Mouse (Mus musculus): ENCODE results near the gene March2. TPM values are rescaled to one million over a fixed set of nuclear protein-coding genes. Genes with fewer than 3 reads are reported as not detected.

March2 gene
- total RNA-seq, 2 experiments from 2014 or later: 85.4 to 85.6 TPM

DNA sequence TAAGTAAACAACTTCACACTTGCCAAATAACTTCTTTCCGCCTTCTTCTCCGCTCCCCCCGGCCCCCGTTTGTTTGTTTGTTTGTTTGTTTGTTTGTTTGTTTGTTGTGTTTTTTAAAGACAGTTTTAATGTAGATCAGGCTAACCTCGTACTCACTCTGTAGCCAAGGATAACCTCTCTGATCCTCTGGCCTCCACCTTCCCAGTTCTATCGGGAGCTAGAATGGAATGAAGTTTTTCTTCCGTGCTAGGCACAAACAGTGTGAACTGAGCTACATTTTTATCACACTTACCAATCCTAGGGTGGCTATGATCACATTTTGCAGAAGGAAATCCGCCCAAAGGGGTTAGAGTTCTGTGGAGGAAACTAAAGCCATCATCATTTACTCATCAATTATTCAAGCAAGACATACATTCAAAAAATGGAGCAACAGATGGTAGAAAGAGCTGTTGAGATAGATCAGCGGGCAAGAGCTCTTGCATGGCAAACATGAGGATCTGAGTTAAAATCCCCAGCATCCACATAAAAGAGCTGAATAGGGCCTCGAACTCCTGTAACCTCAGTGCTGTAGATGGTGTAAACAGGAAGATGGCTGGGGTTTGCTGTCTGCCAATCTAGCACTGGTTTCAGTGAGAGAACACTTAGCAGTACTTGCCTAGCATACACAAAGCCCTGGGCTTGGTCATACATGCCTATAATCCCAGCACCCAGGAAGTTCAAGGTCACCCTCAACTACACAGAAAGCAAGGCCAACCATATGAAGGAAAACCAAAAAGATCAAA is 665 bp upstream of the March2 start:
- DNase-seq (ENCODE audit: low spot score in 2 of 2): no peak

DNA sequence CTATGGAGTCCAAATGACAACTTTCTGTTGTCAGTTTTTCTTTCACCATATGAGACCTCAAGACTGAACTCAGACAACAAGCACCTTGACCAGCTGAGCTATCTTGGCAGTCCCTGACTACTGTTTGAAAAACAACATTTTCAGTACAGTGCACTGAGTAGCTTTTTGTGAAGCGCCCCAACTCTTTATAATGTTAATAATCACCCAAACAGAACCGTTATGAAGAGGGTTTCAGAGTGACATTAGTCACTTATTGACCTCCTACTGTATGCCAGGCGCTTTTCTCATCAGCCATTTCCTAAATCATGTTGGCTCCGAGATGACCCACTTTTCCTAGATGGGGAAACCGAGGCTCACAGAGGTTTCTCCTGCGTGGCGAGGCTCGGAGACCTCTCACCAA is 488 bp downstream of the March2 start:
- DNase-seq (ENCODE audit: low spot score in 2 of 2): no peak

DNA sequence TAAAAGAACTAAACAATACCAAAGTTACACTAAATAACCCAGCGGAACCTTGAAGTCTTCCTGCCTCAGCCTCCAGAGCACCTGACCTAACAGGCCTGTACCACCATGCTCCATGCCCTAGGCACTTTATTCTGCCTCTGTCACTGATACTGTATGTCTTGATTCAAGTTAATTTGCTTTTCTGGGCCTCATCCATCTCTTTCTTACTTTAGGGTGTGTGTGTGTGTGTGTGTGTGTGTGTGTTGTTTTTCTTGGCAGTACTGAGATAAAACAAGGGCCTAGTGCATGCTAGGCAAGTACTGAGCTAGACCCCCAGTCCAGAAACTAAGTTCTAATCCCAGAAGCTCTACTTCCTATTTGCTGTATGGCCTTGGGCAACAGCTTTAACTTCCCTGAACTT is 1.2 kb downstream of the March2 start:
- no peak for DNase-seq (ENCODE audit: low spot score in 2 of 2)

DNA sequence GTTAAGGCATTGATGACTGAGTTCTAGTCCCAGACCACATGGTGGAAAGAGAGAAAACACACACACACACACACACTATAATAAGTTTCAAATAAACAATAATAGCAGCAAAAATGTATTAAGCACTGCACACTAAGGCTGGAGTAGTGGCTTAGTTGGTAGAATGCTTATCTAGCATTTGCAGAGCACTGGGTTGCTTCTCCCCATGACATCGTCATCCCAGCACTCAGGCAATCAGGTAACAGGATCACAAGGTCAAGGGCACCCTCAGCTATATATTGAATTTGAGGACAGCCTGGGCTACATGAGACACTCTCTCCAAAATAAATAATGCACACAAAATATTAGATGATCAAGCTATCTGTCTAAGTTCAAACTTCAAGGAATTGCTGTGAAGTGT is 3.7 kb downstream of the March2 start:
- no peak for DNase-seq (ENCODE audit: low spot score in 2 of 2)

DNA sequence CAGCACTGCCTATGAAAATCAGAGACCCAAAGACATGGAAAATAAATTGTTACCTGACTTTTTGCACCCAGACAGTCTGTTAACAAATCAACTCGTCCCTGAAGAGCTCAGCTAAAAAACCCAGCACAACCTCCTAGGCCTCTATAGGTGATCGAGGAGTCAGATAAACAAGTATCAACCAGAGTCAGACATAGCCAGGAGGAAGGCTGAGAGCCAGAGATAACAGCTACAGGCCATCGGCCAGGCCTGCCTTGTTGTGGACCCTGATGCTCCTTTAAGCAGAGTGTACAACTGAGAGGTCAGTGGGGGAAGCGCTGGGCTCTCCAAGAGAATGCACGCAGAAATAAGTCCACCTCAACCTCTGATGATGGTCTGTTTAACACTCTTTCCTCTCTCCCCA is 5.2 kb downstream of the March2 start:
- DNase-seq (ENCODE audit: low spot score in 2 of 2): no peak

DNA sequence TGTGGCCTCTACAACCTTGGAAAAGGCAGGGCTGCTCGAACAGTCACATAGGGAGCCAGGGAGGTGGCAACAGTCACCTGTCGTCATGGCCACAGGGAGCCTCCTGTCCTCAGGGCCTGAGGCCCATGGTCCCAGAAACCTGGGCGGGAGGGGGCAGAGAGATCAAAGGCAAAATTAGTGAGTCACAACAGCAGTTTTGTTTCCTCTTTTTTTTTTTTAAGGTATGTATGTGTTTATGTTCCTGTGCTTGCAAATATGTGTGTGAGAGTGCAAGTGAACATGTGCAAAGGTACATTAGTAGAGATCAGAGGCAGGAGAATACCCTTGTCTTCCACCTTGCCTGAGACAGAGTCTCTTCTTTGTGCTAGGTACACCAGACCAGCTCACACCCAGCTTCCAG is 8.6 kb downstream of the March2 start:
- no peak for DNase-seq (ENCODE audit: low spot score in 2 of 2)

DNA sequence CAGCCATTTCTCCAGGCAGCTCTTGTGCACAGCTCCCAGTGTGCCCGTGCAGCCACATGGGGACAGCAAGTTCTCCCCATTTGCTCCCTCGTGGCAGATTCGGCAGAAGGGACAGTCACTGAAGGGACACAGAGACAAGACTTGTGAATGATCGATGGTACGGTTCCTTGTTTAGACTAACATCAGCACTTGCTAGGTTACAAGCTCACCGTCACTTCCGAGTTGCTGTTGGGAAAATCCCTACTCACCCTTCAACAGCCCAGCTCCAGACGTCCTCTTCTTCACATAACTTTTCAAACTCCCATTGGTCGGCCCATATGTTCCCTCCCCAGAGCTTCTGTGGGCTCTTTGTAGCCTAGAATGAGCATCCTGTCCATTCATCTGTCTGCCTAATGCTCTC is 15.4 kb downstream of the March2 start:
- DNase-seq (ENCODE audit: low spot score in 2 of 2): no peak

DNA sequence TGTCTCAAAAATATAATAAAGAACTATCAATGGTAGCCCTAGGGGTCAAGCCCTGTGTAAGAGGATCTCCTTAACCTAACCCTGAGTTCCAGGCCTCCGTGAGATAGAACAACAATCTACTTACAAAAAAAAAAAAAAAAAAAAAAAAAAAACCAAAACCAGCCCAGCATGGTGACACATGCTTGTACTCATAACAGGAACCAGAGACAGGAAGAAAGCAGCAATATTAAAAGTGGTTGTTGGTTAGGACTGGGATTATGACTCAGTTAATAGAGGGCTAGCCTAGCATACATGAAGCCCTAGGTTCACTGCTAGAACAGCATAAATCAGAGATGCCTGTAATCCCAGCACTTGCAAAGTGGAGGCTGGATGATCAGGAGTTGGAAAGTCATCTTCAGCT is 16.3 kb downstream of the March2 start:
- no peak for DNase-seq (ENCODE audit: low spot score in 2 of 2)

DNA sequence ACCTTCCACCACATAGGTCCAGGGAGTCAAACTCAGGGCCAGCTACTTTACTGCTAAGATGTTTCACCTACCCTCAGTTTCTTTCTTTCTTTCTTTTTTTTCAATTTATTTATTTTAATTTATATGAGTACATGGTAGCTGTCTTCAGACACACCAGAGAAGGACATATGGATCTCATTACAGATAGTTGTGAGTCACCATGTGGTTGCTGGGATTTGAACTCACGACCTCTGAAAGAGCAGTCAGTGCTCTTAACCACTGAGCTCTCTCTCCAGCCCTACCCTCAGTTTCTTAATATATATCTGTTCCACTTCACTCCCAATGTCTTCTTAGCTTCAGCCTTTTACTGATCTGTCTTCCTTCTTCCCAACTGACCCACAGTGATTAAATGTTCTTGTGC is 23.0 kb downstream of the March2 start:
- DNase-seq (ENCODE audit: low spot score in 2 of 2): no peak

DNA sequence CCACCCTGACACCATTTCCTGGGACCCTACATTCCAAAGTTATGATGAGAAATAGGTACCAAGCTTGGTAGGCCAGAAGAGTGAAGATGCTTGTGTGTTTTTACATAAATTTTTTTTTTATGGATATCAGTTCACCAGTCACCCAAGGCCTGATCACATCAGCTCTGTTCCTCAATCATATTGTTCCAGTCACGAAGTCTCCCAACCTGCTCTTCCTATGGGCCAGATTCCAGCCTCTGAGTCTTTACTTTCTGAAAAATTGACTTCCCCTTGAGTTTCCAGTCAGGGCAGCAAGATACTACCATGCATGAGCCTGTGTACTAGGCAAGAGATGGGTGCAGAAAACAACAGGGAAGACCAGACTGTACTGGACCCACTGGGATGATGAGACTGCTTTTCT is 31.7 kb downstream of the March2 start, which contains the start of gene Hnrnpm:
TSS of gene Hnrnpm (minus strand) at position 101 of the 400 bp plus-strand sequence.
- DNase-seq (ENCODE audit: low spot score in 2 of 2): no peak

DNA sequence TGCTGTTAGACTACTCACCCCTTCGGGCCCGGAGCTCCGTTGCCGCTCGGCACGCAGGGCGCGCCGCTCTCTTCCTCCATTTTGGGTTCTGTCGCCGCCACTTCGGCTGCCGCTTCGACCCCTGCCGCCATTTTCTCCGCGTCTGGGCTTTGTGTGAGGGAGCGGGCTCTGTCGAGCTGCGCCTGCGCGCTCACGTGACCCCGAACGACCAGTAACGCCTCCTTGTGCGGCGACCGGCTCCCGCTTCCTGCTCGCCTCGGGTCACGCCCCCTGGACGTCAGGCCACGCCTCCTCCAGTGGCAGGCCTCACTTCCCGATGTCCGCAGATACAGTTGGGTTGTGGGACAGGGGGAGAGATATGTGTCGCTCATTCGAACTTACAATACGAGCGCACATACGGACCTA is 33.2 kb downstream of the March2 start:
- peak; percentile 95 to 98 for DNase-seq (ENCODE audit: low spot score in 2 of 2)

DNA sequence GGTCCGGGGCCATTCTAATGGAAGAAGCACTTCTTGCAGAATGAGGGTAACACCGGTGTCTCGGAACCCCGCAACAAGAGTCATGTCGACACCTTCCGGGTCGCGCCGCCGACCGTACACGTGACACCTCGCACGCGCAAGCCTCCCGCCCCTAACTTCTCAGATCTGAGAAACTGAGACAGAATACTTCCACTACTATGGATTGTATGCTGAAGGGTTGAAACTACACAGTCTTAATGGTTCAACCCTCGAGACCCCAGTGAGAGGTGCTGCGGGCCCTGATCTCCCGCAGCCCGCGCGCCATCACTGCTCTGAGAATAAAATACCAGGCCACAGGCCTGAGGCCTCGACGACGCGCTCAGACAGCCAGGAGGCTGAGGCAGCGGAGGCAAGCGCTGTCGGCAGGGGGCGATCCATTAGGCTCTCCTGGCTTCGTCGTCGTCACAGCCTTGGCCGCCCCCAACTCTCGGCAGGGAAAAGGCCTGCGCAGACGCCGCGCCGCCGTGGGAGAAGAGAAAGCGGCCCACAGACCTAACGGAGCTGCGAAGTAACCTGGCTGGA is 33.7 kb downstream of the March2 start:
- peak; percentile 23 to 43 for DNase-seq (ENCODE audit: low spot score in 2 of 2)

DNA sequence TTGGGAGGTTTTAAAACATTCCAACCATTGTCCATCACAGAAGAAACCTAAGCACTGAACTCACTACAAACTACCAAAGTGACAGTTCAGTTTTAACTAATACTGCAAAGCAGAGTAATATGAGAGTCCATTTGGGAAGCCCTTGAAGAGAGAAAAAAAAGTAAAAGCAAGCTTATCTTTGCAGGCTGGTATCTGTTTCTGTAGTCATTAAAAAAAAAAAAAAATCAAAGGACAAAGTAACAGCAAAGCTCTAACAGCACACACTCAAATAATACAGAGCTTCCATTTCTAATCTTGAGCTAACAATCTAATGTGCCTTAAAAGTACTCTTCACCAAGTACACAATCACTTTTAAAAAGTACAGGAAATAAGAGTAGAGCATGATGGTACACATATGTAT is 36.7 kb downstream of the March2 start:
- DNase-seq (ENCODE audit: low spot score in 2 of 2): no peak

DNA sequence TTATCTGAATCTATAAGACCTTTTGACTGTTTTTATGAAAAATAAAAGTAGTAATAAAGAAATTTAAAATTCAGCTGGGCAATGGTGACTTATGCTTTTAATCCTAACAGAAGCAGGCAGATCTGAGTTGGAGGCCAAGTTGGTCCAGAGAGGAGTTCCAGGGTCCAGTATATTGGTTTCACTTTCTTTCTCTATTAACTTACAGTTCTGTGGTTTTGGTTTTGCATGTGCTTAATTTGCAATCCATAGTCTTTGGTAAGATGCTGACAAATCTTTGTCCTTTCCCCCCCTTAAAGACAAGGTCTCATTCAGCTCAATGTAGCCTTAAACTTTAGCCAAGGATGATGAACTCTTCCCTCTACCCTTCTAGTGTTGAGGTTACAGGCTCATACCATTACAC is 39.7 kb downstream of the March2 start:
- no peak for DNase-seq (ENCODE audit: low spot score in 2 of 2)

DNA sequence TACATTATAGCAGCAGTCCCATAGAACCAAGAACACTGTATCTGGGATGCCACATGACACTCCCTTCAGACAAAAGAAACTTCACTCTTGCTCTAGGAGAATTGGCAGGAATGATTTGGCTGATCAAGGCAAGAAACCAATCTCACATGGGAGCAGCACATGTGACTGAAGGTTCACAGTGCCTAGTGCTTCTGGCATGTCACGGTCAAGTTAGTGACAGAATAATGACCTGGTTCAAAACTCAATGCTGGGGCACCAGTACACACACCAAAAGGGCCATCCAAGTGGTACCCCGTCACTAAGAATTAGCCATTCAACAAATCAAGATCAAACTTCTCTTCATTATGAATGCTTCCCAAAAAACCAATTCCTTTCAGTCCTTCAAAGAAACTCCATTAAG is 42.4 kb downstream of the March2 start:
- no peak for DNase-seq (ENCODE audit: low spot score in 2 of 2)

DNA sequence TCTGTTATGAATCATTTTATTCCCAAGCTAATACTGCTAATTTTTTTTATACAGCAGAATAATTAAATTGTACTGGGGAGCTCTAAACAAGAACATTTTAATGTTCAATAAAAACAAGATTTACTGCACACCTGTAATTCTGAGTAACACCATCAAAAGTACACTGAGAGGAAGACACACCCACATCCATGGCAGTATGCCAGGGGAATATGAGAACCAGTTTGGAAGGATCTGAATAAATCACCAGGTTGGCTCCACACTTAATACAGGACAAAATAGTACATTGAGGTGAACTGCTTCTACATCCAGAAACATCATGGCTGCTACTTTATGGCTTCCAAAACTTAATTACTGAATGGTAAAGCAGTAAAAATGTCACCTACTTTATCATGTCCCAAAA is 43.0 kb downstream of the March2 start:
- DNase-seq (ENCODE audit: low spot score in 2 of 2): no peak

DNA sequence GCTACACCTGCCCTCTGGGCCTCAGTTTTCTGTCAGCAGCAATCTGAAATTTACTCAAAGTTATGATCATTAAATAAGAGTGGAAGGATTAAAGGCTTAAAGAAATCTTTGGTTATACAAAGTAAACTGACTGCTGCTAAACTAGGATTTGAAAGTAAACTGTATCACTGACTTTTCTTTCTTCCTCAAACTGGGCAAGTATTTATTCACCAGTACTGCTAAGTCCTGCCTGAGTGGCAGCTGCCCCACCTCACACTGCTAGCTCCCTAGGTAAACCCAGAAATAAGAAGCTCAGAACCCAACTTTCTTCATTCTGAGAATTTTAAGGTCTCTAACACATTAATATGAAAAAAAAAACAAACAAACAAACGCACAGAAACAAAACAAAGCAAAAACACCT is 44.6 kb downstream of the March2 start:
- DNase-seq (ENCODE audit: low spot score in 2 of 2): no peak

DNA sequence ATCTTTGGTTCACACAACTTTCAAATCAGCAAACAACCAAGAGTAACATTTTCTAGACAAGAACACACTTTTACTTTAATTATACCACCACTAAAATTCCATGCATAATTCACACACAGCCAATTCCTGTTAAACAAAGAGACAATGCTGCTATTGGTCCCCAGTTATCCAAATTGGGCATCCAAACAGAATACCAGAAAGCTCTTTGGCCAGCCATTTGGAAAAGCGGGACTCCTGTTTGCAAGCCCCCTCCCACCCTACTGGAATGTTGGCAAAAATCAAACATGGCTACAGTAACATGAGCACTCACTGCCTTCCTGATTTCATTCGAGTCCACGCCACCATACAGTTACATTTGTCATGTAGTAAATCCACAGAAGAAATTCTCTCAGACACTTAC is 48.8 kb downstream of the March2 start:
- no peak for DNase-seq (ENCODE audit: low spot score in 2 of 2)

DNA sequence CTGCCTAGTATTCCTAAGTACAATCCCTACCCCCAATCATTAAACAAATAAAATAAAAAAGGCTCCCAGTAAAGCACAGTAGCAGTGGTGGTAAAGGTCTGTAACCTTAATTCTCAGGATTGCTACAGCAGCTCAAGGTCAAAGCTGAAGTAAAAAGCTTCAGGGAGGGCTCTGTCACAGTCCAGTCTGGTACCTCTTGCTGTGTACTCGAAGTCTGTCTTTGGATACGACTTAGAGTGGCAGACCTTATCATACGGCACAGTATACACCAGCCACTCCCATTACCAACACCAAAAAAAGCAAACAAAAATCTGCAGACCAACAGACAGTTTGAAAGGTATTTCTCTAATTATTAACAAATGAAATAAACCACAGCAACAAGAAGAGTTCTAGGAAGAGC is 51.7 kb downstream of the March2 start:
- no peak for DNase-seq (ENCODE audit: low spot score in 2 of 2)

DNA sequence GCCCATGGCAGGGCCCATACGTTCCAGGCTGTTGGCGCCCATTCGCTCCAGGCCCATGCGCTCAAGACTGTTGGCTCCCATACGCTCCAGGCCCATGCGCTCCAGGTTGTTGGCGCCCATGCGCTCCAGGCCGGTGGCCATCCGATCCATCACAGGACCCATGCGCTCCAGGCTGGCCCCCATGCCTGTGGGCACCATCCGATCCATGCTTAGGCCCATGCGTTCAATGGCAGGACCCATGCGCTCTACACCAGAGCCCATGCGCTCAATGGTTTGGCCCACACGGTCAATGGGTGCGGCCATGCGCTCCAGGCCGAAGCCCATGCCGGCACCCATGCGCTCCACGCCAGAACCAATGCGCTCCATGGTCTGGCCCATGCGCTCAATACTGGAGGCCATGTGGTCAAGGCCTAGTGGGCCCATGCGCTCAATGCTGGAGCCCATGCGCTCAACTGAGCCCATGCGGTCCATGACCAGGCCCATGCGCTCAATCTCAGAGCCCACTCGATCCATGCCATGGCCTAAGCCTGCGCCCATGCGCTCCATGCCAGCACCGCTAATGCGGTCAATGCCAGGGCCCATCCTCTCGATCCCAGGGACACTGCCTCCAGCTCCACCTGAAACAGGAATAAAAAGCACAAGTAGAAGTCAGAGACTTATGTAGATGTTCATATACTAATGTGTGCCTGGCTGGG is 68.5 kb downstream of the March2 start:
- no peak for DNase-seq (ENCODE audit: low spot score in 2 of 2)

DNA sequence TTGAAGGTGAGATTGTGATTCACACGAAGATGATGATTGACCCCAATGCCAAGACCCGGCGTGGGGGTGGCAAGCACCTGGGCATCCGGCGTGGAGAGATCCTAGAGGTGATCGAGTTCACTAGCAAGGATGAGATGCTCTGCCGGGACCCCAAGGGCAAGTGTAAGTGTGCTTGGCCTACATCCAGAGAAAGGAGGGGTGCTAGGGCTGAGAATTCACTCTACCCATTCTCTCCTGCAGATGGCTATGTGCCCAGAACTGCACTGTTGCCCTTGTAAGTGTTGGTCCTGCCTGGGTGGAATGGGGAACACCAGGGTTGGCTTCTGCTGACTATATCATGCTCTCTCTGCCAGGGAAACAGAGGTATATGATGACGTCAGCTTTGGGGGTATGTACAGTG is 73.4 kb downstream of the March2 start:
- DNase-seq (ENCODE audit: low spot score in 2 of 2): no peak

DNA sequence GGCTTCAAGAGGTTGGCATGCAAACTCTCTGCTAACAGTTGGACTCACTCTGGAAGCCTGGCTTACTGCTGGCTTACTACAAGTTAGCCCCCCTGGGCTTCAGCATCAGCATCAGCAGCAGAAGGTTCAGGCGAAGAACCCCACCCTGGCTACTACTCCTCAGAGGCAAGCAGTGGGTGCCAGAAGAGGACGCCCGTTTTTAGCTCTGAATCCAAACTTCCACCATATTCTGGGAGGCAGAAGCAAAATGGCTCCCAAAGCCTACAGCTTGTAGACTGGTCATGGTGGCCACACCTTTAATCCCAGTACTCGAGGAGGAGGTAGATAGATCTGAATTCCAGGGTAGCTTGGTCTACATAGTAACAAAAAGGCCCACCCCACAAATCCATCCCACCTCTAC is 74.4 kb downstream of the March2 start:
- DNase-seq (ENCODE audit: low spot score in 2 of 2): no peak

DNA sequence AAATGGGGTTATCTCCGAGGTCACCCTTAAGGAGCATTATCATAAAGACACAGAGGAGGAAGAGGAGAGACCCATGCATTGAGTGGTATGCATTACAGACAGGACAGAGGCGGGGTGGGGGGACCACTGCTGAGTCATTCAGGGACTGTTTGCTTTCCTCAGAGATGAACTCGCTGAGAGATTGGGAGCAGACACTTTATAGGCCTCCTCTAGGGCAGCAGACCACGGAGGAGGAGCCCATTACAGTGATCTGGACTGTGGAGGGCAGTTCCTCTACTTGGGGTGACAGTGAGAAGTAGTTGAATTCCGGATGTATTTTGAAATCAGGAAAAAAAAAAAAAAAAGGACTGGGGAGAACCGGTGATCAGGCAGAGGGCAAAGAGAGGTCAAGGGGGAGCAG is 78.7 kb downstream of the March2 start:
- DNase-seq (ENCODE audit: low spot score in 2 of 2): no peak

Data from adrenal gland, postnatal 4 days (tissue).